Mouse (Mus musculus): ENCODE results near the gene Ccnt2.
"Not testable (repeated sequence)": the region's sequence is repeated elsewhere in the genome, so short reads cannot be mapped to it uniquely, and the experiment has no call there.

Ccnt2 gene

GRCm38 (mm10) chr1:127773803-127774500 lies at the start of gene Ccnt2:
Gene Ccnt2 (plus strand): TSS chr1:127774164.
- DNase-seq (ENCODE audit: low spot score in 2 of 2): peak; percentile 97

- DNase-seq (ENCODE audit: low spot score in 2 of 2): no peak
Observed at GRCm38 (mm10) chr1:127729096-127729495, 44.9 kb upstream of the Ccnt2 start, which contains the start of gene Acmsd. Gene Acmsd (plus strand): TSS chr1:127729413.

- no peak for DNase-seq (ENCODE audit: low spot score in 2 of 2)
Observed at GRCm38 (mm10) chr1:127731086-127731485, 42.9 kb upstream of the Ccnt2 start.

- no peak for DNase-seq (ENCODE audit: low spot score in 2 of 2)
Observed at GRCm38 (mm10) chr1:127732435-127732834, 41.5 kb upstream of the Ccnt2 start.

GRCm38 (mm10) chr1:127732841-127733240 lies 41.1 kb upstream of the Ccnt2 start:
- DNase-seq (ENCODE audit: low spot score in 2 of 2): no peak

- DNase-seq (ENCODE audit: low spot score in 2 of 2): no peak
Observed at GRCm38 (mm10) chr1:127735356-127735755, 38.6 kb upstream of the Ccnt2 start.

- DNase-seq (ENCODE audit: low spot score in 2 of 2): no peak
Observed at GRCm38 (mm10) chr1:127750401-127751102, 23.4 kb upstream of the Ccnt2 start.

- DNase-seq (ENCODE audit: low spot score in 2 of 2): no peak
Observed at GRCm38 (mm10) chr1:127755806-127756205, 18.2 kb upstream of the Ccnt2 start.

- DNase-seq (ENCODE audit: low spot score in 2 of 2): peak; percentile 13 to 31
Observed at GRCm38 (mm10) chr1:127756331-127757163, 17.4 kb upstream of the Ccnt2 start.

- DNase-seq (ENCODE audit: low spot score in 2 of 2): not testable (repeated sequence)
Observed at GRCm38 (mm10) chr1:127757164-127757545, 16.8 kb upstream of the Ccnt2 start.

- DNase-seq (ENCODE audit: low spot score in 2 of 2): no peak
Observed at GRCm38 (mm10) chr1:127765468-127765867, 8.5 kb upstream of the Ccnt2 start.

- DNase-seq (ENCODE audit: low spot score in 2 of 2): no peak
Observed at GRCm38 (mm10) chr1:127766741-127767140, 7.2 kb upstream of the Ccnt2 start.

GRCm38 (mm10) chr1:127773198-127773802 lies 664 bp upstream of the Ccnt2 start:
- no peak for DNase-seq (ENCODE audit: low spot score in 2 of 2)

GRCm38 (mm10) chr1:127774501-127774880 lies 527 bp downstream of the Ccnt2 start:
- no peak for DNase-seq (ENCODE audit: low spot score in 2 of 2)

- DNase-seq (ENCODE audit: low spot score in 2 of 2): no peak
Observed at GRCm38 (mm10) chr1:127775206-127775720, 1.3 kb downstream of the Ccnt2 start.

- DNase-seq (ENCODE audit: low spot score in 2 of 2): no peak
Observed at GRCm38 (mm10) chr1:127776246-127776645, 2.3 kb downstream of the Ccnt2 start.

GRCm38 (mm10) chr1:127778611-127779010 lies 4.6 kb downstream of the Ccnt2 start:
- DNase-seq (ENCODE audit: low spot score in 2 of 2): no peak

- DNase-seq (ENCODE audit: low spot score in 2 of 2): no peak
Observed at GRCm38 (mm10) chr1:127780142-127780541, 6.2 kb downstream of the Ccnt2 start.

- no peak for DNase-seq (ENCODE audit: low spot score in 2 of 2)
Observed at GRCm38 (mm10) chr1:127780849-127781248, 6.9 kb downstream of the Ccnt2 start.

GRCm38 (mm10) chr1:127783862-127784261 lies 9.9 kb downstream of the Ccnt2 start:
- DNase-seq (ENCODE audit: low spot score in 2 of 2): no peak

GRCm38 (mm10) chr1:127785882-127786281 lies 11.9 kb downstream of the Ccnt2 start:
- no peak for DNase-seq (ENCODE audit: low spot score in 2 of 2)

- no peak for DNase-seq (ENCODE audit: low spot score in 2 of 2)
Observed at GRCm38 (mm10) chr1:127788943-127789342, 15.0 kb downstream of the Ccnt2 start.
